Mouse (Mus musculus): ENCODE results near the gene Speer4f2.
"Not testable (repeated sequence)": the region's sequence is repeated elsewhere in the genome, so short reads cannot be mapped to it uniquely, and the experiment has no call there.

Gene Speer4f2

DNA sequence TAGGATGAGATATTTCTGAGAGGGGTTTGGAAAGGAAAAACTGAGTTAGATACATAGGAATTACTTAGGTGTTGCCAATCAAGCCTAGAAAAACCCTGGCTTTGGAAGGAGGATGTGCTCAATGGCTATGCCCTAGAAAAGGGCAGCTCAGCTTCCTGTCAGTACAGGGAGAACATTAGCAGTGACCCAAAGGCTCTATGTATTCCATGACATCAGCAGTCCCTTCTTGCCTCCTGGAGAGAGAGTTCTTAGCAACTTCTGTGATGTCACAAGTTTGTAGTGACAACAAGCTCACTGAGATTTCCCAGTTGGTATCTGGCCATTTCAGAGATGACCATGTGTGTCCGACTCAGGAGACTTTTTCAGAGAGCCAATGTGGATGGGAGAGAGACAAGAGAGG is at the start of gene Speer4f2:
TSS of gene Speer4f2 (plus strand) at position 301 of the 400 bp plus-strand sequence.
- not testable (repeated sequence) for DNase-seq (ENCODE audit: low spot score in 2 of 2)

DNA sequence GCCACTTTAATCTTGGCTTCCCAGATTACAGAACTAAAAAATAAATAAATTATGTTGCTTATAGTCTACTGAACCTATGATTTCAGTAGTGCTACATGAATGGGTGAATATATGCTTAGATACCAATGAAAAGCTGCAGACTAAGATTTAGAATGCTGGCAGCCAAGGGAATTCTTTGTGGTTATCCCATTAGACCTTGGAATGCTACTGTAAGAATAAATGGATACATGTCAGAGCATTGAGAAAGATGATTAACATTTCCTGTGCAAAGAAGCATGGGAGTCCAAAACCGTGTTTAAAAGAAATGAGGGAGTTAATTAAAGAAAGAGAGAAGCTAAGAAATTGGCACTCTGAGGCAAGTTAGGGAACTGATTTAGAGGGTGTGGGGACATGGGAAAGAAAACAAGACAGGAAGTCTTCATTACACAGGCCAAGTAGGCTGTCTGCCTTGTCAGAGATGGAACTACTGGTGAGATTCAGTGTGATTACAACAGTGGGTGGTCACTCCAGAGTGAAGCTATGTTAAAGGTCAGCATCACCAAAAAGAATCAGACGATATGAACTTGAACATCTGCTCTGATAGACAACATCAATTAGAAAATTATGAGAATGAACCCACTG is 43.9 kb upstream of the Speer4f2 start:
- DNase-seq (ENCODE audit: low spot score in 2 of 2) = no peak

DNA sequence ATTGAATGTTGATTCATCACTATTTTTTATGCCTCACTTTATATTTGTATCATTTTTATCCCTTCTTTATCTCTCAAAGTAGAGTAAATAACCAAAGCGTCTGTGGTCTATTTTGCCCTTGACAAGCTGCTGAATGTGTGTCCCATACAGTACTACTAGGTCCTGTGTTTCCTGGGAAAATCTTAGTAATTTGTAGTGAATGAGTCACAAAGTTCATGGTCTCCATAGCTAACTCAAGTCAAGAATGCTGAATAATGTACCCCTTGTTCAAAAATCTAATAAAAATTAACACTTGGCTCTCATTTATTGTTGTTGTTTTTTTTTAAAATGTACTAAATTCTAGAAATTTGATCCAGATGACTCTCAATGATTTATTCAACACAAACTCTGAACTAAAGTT is 38.1 kb upstream of the Speer4f2 start:
- DNase-seq (ENCODE audit: low spot score in 2 of 2) = no peak

DNA sequence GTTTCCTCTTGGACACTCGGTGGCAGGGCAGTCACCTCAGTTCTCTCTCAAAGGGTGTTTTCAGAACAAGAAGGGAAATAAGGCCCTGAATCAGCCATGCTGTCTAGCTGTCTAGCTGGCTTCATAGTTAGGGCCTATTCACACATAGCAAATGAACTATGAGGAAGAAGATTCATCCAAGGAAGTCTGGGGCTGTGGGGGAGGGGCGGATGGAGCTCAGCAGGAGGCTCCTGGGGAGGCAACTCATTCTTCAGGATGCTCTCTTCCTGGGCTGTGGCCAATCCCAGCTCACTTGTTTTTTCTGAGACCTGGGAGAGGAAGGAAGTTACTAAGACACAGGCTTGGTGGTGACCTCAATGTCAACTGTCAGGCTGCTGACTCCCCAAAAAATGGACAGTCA is 27.2 kb upstream of the Speer4f2 start:
- DNase-seq (ENCODE audit: low spot score in 2 of 2) = not testable (repeated sequence)

DNA sequence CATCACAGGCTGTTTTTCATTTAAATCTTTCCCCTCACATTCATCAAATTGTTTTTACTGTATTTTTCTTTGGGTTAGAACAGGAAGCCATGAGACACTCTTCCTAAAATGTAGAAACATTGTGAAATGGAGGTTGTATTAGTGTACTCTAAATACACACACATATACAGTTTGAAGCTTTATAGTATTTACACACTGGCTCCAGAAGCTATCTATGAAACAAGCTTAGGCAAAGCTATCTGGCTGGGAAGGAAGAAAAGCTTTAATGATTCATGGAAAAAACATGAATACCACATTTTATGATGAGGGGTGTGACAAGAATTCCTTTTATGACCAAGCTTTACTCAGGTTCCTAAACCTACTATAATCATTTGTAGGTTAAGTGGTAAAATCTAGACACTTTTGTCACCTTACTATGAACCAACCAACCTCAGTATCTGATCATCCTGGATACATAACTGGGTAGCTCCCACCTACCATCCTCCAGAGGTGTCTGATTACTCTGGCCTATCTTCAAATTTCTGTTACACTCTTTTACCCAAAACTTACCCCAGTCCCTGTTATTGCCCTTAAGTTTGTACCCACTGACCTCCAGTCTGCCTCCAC is 13.5 kb upstream of the Speer4f2 start:
- DNase-seq (ENCODE audit: low spot score in 2 of 2) = no peak

DNA sequence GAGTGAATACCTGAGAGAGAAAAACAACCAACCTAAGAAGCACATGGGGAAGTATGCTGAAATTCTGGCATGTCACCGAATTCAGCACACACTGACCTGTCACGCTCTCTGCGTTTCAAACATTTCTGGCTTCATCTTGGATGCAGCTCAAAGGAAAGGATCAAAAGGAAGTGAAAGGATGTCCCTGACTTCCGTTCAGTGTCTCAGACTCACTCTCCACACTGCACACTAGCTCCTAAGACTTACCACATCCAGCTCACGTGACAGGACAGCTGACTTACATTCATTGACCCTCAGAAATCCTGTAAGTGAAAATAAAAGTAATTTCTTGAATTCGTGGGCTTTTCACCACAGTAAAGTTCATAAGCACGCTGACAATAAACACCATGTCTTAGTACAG is 16.9 kb downstream of the Speer4f2 start:
- no peak for DNase-seq (ENCODE audit: low spot score in 2 of 2)

DNA sequence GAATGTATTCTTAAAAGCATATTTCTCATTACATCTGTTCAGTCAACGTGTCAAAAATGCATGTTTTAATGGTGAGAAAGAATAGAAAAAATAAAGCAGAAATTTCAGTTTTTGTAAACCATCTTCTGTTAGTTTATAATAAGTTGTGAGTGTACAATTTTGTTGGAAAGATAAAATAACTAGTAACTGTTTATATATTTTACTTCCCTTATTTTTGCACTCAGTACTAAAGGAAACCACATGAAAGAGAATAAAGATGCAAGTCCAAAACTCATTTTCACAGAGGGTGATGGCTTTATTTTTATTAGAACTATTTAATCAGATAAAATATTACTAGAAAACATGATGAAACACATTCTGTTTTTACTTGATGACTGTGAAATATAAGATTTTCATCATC is 18.2 kb downstream of the Speer4f2 start:
- DNase-seq (ENCODE audit: low spot score in 2 of 2) = no peak

DNA sequence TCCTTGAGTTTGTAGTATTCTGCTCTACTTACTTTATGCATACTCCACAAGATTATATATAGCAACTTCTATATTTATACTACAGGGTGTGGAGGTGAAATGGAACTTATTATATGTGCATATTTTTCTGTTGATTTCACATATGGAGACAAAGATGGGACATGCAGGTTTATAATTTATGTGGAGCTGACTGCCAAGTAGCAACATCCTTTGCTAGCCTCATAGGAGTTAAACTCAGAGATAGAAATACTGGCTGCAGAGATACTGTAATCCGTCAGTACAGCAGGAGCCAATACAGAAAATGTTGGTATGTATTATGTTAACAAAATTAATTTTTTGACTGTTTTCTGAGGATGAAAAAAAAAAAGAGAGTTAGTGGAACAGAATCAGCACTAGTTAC is 27.6 kb downstream of the Speer4f2 start:
- DNase-seq (ENCODE audit: low spot score in 2 of 2) = no peak

DNA sequence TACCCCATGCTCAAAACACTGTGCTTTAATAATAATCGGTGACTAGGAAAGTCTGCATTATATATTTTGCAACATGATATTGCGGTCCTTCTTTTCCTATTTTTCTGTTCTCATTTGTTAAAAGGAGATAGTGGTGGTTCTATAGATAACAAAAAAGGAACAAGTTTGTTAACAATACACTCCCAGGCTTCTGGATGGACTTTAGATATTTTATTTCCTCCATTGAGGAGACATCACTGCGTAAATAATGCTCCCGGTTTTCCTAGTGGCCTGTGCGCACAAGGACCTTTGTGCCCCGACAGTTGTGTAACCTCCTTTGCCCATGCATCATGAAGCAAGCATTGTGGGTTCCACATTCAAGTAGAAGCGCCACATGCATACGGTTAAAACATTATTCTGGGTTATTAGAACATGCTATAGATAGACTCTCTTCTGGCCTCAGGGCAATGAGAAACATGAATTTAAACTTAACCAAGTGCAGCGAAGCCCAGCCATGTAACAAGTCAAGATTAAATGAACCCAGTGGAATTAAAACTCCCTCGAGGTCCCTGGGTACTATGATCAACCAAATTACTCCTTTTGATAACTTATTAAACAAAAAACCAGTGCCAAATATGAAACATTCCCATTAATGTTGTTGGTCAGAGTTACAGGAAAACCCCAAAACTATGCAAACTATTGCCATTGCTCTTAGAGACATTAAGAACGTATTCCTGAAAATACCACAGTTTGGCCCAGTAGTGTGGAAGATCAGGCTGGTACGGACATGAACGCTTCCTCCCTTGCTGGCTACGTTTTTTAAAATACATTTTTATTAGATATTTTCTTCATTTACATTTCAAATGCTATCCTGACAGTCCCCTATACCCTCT is 28.5 kb downstream of the Speer4f2 start:
- no peak for DNase-seq (ENCODE audit: low spot score in 2 of 2)

DNA sequence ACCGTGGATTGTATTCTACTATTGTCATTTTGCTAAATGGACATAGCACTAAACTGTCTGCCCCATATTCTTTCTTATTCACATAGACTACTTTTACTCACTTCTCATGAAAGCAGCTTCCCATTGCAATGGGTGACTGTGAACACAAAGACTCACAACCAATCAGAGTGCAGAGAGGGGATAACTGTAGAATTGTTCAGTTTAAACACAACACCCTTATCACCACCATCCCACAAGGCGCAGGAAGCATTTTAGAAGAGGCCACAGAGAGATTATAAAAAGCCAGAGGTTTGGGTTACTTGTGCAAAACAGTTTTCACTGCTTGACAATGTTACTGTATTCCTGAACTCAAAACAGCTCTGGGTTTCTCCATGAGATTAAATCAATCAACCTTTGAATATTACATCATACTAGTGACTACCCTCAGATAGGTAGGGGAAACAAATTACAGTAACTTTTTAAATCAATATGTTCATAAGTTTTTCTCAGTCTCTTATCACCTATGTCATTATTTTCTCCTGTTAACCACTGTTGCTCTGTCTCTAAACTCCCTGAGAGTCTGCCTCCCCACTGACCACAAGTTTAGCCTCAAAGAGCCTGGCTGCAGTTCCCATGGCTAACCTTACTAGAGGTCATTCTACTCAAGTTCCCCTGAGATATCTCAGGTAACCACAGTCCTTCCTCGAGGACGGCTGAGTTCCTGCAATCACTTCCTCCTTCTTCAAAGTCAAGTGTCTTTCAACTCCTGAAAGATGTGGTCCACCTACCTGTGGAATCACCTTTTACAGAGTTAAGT is 29.5 kb downstream of the Speer4f2 start:
- DNase-seq (ENCODE audit: low spot score in 2 of 2) = no peak

DNA sequence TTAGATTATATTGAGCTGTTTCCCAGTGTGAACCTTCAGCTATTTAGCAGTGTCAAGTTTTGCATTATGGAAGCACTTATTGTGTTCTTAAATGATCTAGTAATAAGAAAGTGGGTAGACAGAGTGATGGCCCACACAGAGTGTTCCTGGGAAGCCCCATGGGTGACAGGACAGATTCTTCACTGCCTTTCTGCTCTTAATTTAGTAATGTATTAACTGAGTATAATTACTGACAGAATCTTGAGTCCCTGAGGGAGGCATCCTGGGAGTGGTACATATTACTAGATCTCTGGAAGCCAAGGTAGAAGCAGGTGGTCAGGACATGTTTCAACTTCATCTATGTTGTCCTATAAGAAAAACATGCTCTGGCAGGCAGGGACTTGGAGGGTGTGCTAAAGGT is 30.6 kb downstream of the Speer4f2 start:
- no peak for DNase-seq (ENCODE audit: low spot score in 2 of 2)

DNA sequence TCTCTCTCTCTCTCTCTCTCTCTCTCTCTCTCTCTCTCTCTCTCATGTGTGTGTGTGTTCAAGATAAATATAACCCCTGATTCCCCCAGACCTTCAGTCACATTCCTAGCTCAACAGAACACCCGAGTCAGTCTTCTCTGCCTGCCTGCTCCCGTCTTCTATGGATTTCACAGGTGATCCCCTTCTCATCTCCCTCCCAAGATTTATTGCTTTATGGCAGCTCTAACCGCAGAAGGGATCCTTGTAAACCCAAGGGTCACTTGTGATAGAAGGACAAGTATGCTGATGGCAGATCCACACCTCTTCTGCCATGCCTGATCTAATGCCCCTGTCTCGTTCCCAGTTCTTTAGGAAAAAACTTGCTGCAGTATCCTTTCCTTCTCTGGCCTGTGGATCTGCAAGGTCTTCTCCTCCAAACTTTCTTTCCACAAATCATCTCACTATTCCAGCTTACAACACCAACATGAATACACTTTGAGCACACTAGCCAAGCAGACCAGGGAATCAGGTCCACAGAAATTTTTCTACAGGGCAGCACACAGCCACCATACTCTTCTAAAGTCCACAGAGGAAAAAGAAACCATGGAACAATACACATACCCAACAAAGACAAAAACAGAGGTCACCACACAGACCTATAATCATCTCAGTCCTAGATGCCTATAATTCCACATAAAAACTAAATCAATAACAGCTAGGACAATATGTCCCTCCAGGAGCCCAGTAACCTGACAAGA is 36.1 kb downstream of the Speer4f2 start:
- DNase-seq (ENCODE audit: low spot score in 2 of 2) = no peak

DNA sequence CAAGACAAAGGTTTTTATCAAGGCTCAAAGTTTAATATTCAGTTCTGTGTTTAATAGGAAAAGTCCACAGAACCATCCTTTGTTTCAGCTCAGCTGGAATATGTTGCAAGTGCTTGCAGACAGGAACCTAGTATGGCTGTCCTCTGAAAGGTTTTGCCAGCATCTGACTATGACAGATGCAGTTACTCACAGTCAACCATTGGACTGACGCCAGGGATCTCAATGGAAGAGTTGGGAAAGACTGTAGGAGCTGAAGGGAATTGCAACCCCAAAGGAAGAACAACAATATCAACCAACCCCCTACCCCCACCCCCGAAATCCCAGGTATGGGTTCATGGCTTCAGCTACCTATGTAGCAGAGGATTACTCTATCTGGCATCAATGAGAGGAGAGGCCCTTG is 44.2 kb downstream of the Speer4f2 start:
- DNase-seq (ENCODE audit: low spot score in 2 of 2) = no peak

DNA sequence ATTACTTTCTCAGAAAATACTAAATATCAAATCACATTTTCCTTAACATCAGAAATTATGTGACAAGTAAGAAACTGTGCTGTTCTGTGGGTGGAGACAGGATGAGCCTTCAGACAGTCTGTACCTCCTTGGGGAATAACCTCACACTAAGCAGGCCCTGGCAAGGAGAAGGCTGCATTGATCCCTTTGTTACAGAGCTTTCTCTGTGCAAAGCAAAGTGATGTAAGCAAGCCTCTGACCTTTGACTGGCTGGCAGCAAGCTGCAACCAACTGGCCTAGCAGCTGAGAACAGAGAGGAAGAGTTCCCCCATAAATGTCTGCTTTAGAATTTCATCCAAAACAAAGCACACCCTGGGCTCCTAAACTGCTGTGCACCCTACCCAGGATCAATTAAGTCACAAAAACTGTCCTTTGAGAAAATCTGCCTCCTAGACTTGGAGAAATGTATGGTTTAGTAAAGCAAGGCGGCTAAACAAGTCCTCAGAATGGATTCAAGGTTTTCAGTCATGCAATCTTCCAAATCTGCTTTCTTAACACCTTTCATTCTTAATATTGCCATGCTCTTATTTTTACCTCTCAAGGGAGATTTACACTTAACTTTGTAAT is 46.3 kb downstream of the Speer4f2 start:
- no peak for DNase-seq (ENCODE audit: low spot score in 2 of 2)

DNA sequence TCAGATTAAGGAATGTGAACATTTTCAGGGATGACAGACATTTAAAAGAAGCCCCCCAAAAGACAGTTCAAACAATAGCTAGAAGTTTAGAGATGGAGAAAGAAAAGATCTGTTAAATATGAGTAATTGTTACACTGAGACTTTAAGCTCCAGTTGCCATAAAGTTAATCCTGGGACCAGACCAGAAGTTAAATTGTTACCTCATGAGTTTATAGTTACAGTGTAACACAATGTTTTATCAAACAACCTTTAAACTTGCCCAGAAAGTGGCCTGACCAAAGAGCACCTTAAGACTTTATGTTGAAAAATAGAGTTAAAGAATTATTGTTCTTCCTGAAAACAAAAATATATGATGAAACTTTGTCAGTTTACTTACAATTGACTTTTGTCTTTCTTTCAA is 46.9 kb downstream of the Speer4f2 start:
- no peak for DNase-seq (ENCODE audit: low spot score in 2 of 2)

DNA sequence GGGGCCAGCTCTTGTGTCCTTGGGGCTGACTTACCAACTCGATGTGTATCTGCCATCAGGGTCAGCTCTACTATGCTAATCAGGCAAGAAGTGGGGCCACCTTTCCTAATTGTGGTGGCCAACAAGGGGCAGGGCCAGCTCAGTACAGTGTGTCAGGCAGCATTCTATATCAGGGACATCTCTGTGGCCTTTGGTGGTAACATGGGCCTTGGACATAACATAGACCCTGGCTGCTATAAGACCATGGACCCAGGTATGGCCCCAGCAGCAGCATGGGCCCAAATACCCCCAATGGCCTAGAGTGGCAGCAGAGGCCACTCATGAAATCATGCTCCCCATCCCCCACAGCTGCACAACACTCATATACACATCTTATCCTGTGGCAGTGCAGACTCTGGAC is 49.2 kb downstream of the Speer4f2 start:
- no peak for DNase-seq (ENCODE audit: low spot score in 2 of 2)

DNA sequence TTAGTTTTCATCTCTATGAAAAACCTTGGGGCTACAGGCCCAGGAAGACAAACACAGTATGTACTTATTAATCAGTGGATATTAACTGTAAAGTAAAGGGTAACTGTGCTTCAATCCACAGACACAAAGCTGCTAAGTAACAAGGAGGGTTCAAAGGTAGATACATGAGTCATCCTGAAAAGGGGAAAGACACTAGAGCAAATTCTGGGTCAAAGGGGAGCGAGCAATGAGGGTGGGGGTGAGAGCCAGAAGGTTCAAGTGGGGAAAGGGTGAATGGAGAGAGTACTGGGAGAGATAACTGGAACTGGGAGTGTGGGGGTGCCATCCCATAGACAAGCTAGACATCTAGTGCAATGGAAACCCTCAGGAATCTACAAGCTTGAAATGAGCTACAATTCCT is 54.0 kb downstream of the Speer4f2 start:
- DNase-seq (ENCODE audit: low spot score in 2 of 2) = no peak

Data from spleen, postnatal 36 days (tissue).